Mouse (Mus musculus) Muller cell, postnatal 12 days (primary cell): ENCODE results near the gene Plek2.
"Not testable (repeated sequence)": the region's sequence is repeated elsewhere in the genome, so short reads cannot be mapped to it uniquely, and the experiment has no call there.

Source experiments
- DNase-seq: peaks from one replicate; pipeline ENCODE4 v3.0.0-alpha.2; 2015; ENCODE audit errors: inconsistent ontology term

The Plek2 gene

GRCm38 (mm10) chr12:78906707-78907162 is at the start of gene Plek2:
Plek2 (minus strand) TSS chr12:78906964.
- peak; percentile 53 for DNase-seq

GRCm38 (mm10) chr12:78956405-78956804 is 49.6 kb upstream of the Plek2 start:
- DNase-seq = no peak

GRCm38 (mm10) chr12:78952484-78952883 is 45.7 kb upstream of the Plek2 start:
- no peak for DNase-seq

GRCm38 (mm10) chr12:78952053-78952452 is 45.3 kb upstream of the Plek2 start:
- DNase-seq = peak; percentile 66

GRCm38 (mm10) chr12:78947661-78948060 is 40.9 kb upstream of the Plek2 start:
- DNase-seq = no peak

GRCm38 (mm10) chr12:78947161-78947560 is 40.4 kb upstream of the Plek2 start:
- no peak for DNase-seq

GRCm38 (mm10) chr12:78942931-78943330 is 36.2 kb upstream of the Plek2 start:
- no peak for DNase-seq

GRCm38 (mm10) chr12:78940081-78940480 is 33.3 kb upstream of the Plek2 start:
- no peak for DNase-seq

- DNase-seq = no peak
These were observed 32.8 kb upstream of the Plek2 start for GRCm38 (mm10) chr12:78939393-78940037.

GRCm38 (mm10) chr12:78936494-78936893 is 29.7 kb upstream of the Plek2 start:
- DNase-seq = no peak

- no peak for DNase-seq
These were observed 23.1 kb upstream of the Plek2 start for GRCm38 (mm10) chr12:78929900-78930299.

- DNase-seq = no peak
These were observed 20.5 kb upstream of the Plek2 start for GRCm38 (mm10) chr12:78927287-78927686.

GRCm38 (mm10) chr12:78923539-78924189 is 16.9 kb upstream of the Plek2 start:
- no peak for DNase-seq

- not testable (repeated sequence) for DNase-seq
These were observed 16.2 kb upstream of the Plek2 start for GRCm38 (mm10) chr12:78922977-78923376.

- DNase-seq = no peak
These were observed 15.3 kb upstream of the Plek2 start for GRCm38 (mm10) chr12:78922058-78922457.

- no peak for DNase-seq
These were observed 14.7 kb upstream of the Plek2 start for GRCm38 (mm10) chr12:78921421-78921820.

- peak; percentile 86 for DNase-seq
These were observed 12.4 kb upstream of the Plek2 start for GRCm38 (mm10) chr12:78919079-78919712.

GRCm38 (mm10) chr12:78918227-78919078 is 11.7 kb upstream of the Plek2 start:
- DNase-seq = peak; percentile 81

- no peak for DNase-seq
These were observed 9.5 kb upstream of the Plek2 start for GRCm38 (mm10) chr12:78916278-78916677.

- no peak for DNase-seq
These were observed 8.8 kb upstream of the Plek2 start for GRCm38 (mm10) chr12:78915561-78915960.

- DNase-seq = no peak
These were observed 7.7 kb upstream of the Plek2 start for GRCm38 (mm10) chr12:78914458-78914857.
